In genomic region chr12:71768890-71769289, GRCm38 (mm10) we compare ENCODE assay signal across 7 mouse cellular contexts.
DNase-seq lines count a peak whose midpoint lies in the region; ATAC-seq and TF ChIP-seq lines count a peak whose summit lies in the region.

No protein-coding gene starts in this region.

- no peaks in the 10 kb centered on the region for H3K27me3 ChIP-seq in lung, embryonic 16.5 days (ENCODE audit: control insufficient read depth, insufficient read depth, low read depth, low read length)
- H3K27me3 ChIP-seq in forebrain, postnatal 0 days (ENCODE audit: insufficient read depth, low read length) = no peaks in the 10 kb centered on the region
- H3K27me3 ChIP-seq in liver, embryonic 12.5 days (replicated peaks) = peaks cover 2% of the 10 kb centered on the region; the same call in 1 of the 2 replicates
- no peaks in the 10 kb centered on the region for H3K27me3 ChIP-seq in stomach, embryonic 16.5 days (ENCODE audit: control insufficient read depth, insufficient read depth, low read length)

- no peak overlapping the region for H3K27ac ChIP-seq in lung, embryonic 16.5 days (ENCODE audit: low read length)
- H3K27ac ChIP-seq in forebrain, postnatal 0 days (ENCODE audit: low read depth, low read length) = no peak overlapping the region
- H3K27ac ChIP-seq in liver, embryonic 12.5 days = no peak overlapping the region
- H3K27ac ChIP-seq in stomach, embryonic 16.5 days (ENCODE audit: low read length) = no peak overlapping the region; the same call in 1 of the 2 replicates

- H3K4me3 ChIP-seq in lung, embryonic 16.5 days (ENCODE audit: low read length) = peak overlapping the region; percentile 47
- no peak overlapping the region for H3K4me3 ChIP-seq in forebrain, postnatal 0 days (ENCODE audit: low read depth, low read length)
- peak overlapping the region; percentile 22; the same call in 1 of the 2 replicates for H3K4me3 ChIP-seq in liver, embryonic 12.5 days
- peak overlapping the region; percentile 43 for H3K4me3 ChIP-seq in stomach, embryonic 16.5 days (replicated peaks; ENCODE audit: low read length)

- peaks cover 8% of the 10 kb centered on the region; the same call in 1 of the 2 replicates for H3K4me1 ChIP-seq in lung, embryonic 16.5 days (replicated peaks; ENCODE audit: control insufficient read depth, insufficient read depth, low read length)
- no peaks in the 10 kb centered on the region for H3K4me1 ChIP-seq in forebrain, postnatal 0 days (ENCODE audit: insufficient read depth)
- peaks cover 8% of the 10 kb centered on the region for H3K4me1 ChIP-seq in liver, embryonic 12.5 days
- H3K4me1 ChIP-seq in stomach, embryonic 16.5 days (ENCODE audit: control insufficient read depth, insufficient read depth, low read length) = 0 out of 2 replicates have a peak, but pooled peaks cover 5% of the 10 kb centered on the region

- 34% methylated on average over 9 of the region's 9 CpGs for WGBS in lung, embryonic 16.5 days
- WGBS in forebrain, postnatal 0 days = 49% methylated on average over 9 of the region's 9 CpGs
- 35% methylated on average over 9 of the region's 9 CpGs for WGBS in liver, embryonic 12.5 days (ENCODE audit: insufficient replicate concordance)
- 30% methylated on average over 9 of the region's 9 CpGs for WGBS in stomach, embryonic 16.5 days

- peak overlapping the region; percentile 66 for H3K9ac ChIP-seq in lung, embryonic 16.5 days (ENCODE audit: low read length)
- H3K9ac ChIP-seq in forebrain, postnatal 0 days = no peak overlapping the region
- H3K9ac ChIP-seq in liver, embryonic 12.5 days = no peak overlapping the region
- peak overlapping the region; percentile 60; the same call in 1 of the 2 replicates for H3K9ac ChIP-seq in stomach, embryonic 16.5 days (ENCODE audit: low read length)

- H3K4me2 ChIP-seq in lung, embryonic 16.5 days (ENCODE audit: low read depth, low read length) = peak overlapping the region; percentile 81
- peak overlapping the region; percentile 26 for H3K4me2 ChIP-seq in forebrain, postnatal 0 days (ENCODE audit: low read depth)
- H3K4me2 ChIP-seq in liver, embryonic 12.5 days = peak overlapping the region; percentile 55
- peak overlapping the region; percentile 75 for H3K4me2 ChIP-seq in stomach, embryonic 16.5 days (ENCODE audit: low read depth, low read length)

- intact Hi-C loops in left cerebral cortex, postnatal 4 days (cut with DNase I) = loop anchor here (2.0 kb wide), 1 partner anchor 278 kb away; no protein-coding TSS in a partner anchor

- ATAC-seq in lung, embryonic 16.5 days (ENCODE audit: low read depth) = 0 out of 2 replicates have a peak, but pooled peaks have one; percentile 32
- no peak for ATAC-seq in forebrain, postnatal 0 days
- ATAC-seq in liver, embryonic 12.5 days = no peak
- ATAC-seq in stomach, embryonic 16.5 days (ENCODE audit: insufficient read depth, low FRiP score) = no peak

- no peaks in the 10 kb centered on the region for H3K36me3 ChIP-seq in lung, embryonic 16.5 days (ENCODE audit: control insufficient read depth, insufficient read depth, low read length)
- no peaks in the 10 kb centered on the region for H3K36me3 ChIP-seq in forebrain, postnatal 0 days (ENCODE audit: insufficient read depth)
- H3K36me3 ChIP-seq in liver, embryonic 12.5 days = no peaks in the 10 kb centered on the region
- no peaks in the 10 kb centered on the region for H3K36me3 ChIP-seq in stomach, embryonic 16.5 days (ENCODE audit: control insufficient read depth, insufficient read depth, low read length)

- DNase-seq in lung, postnatal 25 days (ENCODE audit: low spot score) = no peak
- DNase-seq in forebrain, postnatal 0 days = no peak
- no peak for DNase-seq in frontal cortex, postnatal 14 days (ENCODE audit: low spot score in 2 of 2)
- no peak for DNase-seq in left cerebral cortex, postnatal 4 days

- no peak for TF ChIP-seq CTCF in forebrain, postnatal 0 days (IDR thresholded peaks at IDR 0.05; ENCODE audit: low read depth)

- no peaks in the 10 kb centered on the region for H3K9me3 ChIP-seq in lung, embryonic 16.5 days (ENCODE audit: control insufficient read depth, low read length)
- no peaks in the 10 kb centered on the region for H3K9me3 ChIP-seq in forebrain, postnatal 0 days (ENCODE audit: low read length)
- H3K9me3 ChIP-seq in liver, embryonic 12.5 days (replicated peaks) = no peaks in the 10 kb centered on the region
- H3K9me3 ChIP-seq in stomach, embryonic 16.5 days (replicated peaks; ENCODE audit: control insufficient read depth, low read length) = no peaks in the 10 kb centered on the region

Comparison
In these comparisons a context has a peak if more than half of its experiments do, and no peak if none do; other contexts are left out.
1. H3K4me2 ChIP-seq: peak in every context shown above with its lines; median percentile 81 in lung, embryonic 16.5 days; 75 in stomach, embryonic 16.5 days; 55 in liver, embryonic 12.5 days; 26 in forebrain, postnatal 0 days.
2. H3K9ac ChIP-seq: peak in lung, embryonic 16.5 days (single experiment) and stomach, embryonic 16.5 days (single experiment); none in forebrain, postnatal 0 days (single experiment) and liver, embryonic 12.5 days (single experiment).